Mouse (Mus musculus) cortical plate, adult 2 months (tissue): ENCODE data around the gene Hsd17b13. TPM values are rescaled to one million over a fixed set of nuclear protein-coding genes. Genes with fewer than 3 reads are reported as not detected.
A peak's percentile ranks its signal among the peaks of the same experiment; 100 is the strongest.
"Not testable (repeated sequence)": the region's sequence is repeated elsewhere in the genome, so short reads cannot be mapped to it uniquely, and the experiment has no call there.

Experiments
- H3K27ac ChIP-seq: fragments of 200-500 bp; 2 replicates; pipeline ENCODE4 v1.5.1; 2012; ENCODE audit warnings: low read length, control low read depth, inconsistent platforms; ENCODE audit not compliant: insufficient read depth
- H3K4me1 ChIP-seq: fragments of 200-500 bp; 2 replicates; pipeline ENCODE4 v1.6.1; 2011; ENCODE audit warnings: low read length; ENCODE audit not compliant: control insufficient read depth, insufficient read depth
- H3K4me3 ChIP-seq: fragments of 200-500 bp; 2 replicates; pipeline ENCODE4 v1.5.1; 2011; ENCODE audit warnings: mild to moderate bottlenecking, low read length, control low read depth; ENCODE audit not compliant: insufficient read depth
- CTCF ChIP-seq: fragments of 200-500 bp; IDR thresholded peaks from 2 replicates; pipeline ENCODE4 v1.5.1; 2011; ENCODE audit warnings: mild to moderate bottlenecking, control low read depth, low read length; ENCODE audit not compliant: insufficient read depth; ENCODE audit errors: extremely low read depth
- POLR2A ChIP-seq: fragments of 200-500 bp; IDR thresholded peaks from 2 replicates; pipeline ENCODE4 v1.6.1; 2011; ENCODE audit warnings: mild to moderate bottlenecking, low read length, control low read depth; ENCODE audit not compliant: insufficient read depth; ENCODE audit errors: extremely low read depth
- polyA plus RNA-seq: library from polyadenylated mRNA; depleted of rRNA; stranded (reverse); fragments of >200 nt; gene quantifications from 2 replicates; pipeline ENCODE4 v1.2.3, GENCODE M21; 2012

Hsd17b13 gene
- polyA plus RNA-seq, 1 experiment, result 0.54 TPM

DNA sequence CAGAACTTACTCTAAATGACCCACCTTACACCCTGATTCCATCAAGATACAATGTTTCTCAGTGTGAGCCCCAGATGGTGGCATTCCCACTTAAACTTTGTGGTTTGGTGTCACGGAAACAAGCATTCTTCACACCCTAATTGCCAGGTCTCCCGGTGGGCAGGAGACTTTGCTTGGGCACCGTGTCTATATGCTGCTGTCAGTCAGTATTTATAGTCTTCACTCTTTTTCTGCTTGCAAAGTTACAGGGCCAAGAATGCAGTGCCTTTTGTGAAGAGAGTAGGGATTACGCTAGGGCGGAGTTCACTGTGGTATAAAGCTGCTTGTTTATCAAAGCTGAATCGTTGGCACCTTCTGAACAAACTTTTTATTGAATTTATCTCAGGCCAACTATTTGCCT, 34.0 kb downstream of the Hsd17b13 start:
- Histone ChIP-seq H3K4me1 (no peaks in the 10 kb centered on the region), H3K4me3 (no peak overlapping the region), H3K27ac (no peak overlapping the region)
- TF ChIP-seq POLR2A (no peak), CTCF (no peak)

DNA sequence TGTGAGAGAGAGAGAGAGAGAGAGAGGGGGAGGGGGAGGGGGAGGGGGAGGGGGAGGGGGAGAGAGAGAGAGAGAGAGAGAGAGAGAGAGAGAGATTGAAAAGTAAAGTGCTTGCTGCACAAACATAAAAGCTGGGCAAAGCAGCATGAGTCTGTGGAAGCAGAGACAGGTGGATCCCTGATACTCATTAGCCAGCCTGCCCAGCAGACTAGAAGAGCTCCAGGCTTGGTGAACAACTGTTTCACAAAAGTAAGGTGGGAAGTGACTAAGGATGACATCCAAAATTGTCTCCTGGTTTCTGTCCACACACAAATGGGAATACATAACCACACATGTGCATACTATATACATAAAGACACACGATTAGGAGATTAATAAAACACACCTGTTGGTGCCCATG, 37.4 kb downstream of the Hsd17b13 start:
- H3K4me1 ChIP-seq, result no peaks in the 10 kb centered on the region
- no peak overlapping the region for H3K4me3 ChIP-seq
- no peak overlapping the region for H3K27ac ChIP-seq
- TF ChIP-seq CTCF, result no peak

DNA sequence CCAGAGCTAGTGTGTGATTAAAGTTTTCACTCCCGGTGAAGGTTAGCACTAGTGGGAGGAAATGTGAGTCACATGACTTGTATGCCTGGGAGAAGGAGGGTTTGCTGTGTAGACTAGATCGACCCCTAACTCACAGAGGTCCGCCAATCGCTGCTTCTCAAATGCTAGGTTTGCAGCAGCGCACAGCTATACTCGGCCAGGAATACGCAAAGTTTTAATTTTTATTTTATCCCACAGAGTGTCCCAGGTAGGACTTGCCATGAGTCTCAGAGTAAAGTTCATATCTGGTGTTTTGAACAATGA, 37.9 kb downstream of the Hsd17b13 start:
- no peak for TF ChIP-seq CTCF
- TF ChIP-seq POLR2A, result no peak
- H3K27ac ChIP-seq, result no peak overlapping the region
- no peak overlapping the region for H3K4me3 ChIP-seq
- H3K4me1 ChIP-seq, result no peaks in the 10 kb centered on the region

DNA sequence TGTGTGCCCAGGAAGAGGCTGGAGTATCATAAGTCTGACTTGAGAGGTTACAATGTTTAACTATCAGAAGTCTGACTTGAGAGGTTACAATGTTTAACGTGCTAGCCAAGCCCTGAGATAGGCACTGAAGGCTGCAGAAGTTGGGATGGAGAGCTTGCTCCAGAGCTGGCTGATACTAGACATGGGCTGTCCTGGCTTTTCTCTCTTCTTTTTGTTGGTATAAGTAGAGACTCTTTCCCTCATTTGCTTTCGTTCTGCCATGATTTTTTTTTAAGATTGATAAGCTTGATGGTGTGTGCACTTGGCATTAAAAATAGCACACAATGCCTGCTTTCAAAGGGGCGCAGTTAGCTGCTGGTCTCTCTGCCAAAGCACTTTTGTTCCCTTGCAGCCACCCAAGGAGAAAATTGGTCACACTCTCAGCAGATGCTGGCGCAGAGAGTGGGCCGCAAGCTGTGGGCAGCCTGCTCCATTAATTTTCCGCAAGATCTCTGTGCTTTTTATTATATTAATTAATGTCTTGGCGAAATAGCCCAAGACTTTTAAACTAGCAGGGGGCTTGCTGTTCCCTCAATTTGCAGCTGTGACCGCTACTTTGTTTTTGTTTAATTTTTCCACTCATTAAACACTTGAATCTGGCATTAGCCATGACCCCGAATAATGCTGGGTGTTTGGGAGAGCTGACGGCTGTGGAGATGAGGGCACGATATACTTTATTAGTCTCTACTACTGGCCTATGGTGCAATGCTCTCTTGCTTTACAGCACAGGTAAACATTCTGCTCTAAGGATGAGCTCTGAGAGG, 38.5 kb downstream of the Hsd17b13 start:
- H3K27ac ChIP-seq, result no peak overlapping the region
- H3K4me1 ChIP-seq, result no peaks in the 10 kb centered on the region
- no peak for TF ChIP-seq POLR2A
- TF ChIP-seq CTCF, result no peak
- no peak overlapping the region for H3K4me3 ChIP-seq

DNA sequence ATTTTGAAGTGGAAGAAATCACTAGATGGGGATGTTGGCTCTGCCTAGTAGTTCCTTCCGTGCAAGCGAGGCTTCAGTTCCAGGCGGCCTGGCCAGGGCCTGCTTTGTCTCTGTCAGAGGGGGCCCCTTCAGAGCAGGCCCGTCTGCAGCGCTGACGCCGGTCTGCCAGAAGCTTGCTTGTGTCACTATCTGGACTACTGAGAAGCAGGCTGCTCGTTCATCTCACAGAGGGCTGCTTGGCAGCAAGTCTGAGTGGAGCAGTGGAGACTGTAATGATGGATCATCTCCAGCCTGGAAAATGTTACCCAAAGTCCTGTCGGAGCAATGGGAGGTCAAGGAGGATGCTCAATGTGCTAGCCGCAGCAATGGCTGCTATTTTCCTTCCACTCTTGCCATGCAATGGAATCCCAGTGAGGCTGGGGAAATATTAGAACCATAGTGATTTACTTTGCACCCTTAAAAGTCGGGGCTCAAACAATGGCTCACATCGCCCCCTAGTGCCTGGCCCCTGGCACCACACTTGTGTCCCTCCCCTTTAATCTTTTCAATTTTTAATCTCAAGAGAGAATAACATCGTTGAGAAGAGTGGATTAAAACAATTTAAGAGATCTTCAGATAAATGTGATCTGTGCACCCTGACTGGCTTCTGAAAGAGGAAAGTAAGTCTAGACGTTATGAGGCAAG, 40.2 kb downstream of the Hsd17b13 start:
- no peaks in the 10 kb centered on the region for H3K4me1 ChIP-seq
- no peak overlapping the region for H3K27ac ChIP-seq
- no peak overlapping the region for H3K4me3 ChIP-seq
- TF ChIP-seq POLR2A (no peak), CTCF (peak; percentile 55)

DNA sequence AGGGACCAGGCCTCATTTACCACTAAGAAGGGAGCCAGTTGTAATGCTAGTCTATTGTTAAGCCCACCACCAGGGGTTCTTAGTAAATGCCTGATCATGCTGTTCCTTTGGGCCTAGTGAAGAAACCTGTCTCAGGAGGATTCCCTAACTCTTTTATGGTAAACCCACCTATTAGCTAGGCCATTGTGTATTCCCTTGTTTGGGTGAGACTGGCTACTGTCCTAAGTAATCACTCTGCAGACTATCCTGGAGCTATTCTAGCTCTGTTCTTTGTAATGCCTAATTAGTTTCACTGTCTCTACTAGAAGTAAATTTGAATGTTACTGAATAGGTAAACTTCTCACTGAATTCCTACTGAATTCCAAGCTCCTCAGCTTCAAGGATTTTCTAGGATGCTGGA, 45.3 kb downstream of the Hsd17b13 start:
- H3K27ac ChIP-seq, H3K4me3 ChIP-seq, H3K4me1 ChIP-seq: not testable (repeated sequence)

DNA sequence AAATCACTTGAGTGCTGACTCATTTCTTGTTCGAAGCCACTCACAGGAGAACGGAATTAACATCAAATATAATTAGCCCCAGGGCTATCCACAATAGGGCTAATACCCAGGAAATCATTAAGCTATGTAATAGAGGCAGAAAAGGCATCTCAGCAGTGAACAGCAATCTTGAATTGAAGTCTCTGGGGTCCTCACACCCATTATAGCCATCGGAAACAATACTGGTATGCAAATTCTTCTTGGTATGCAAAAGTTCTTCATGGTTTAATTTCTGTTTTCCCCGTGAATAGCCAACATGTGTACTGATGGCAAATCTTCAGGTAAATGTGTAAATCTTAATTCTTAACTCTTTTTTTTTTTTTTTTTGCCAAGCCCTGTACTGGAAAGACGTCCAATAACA, 46.7 kb downstream of the Hsd17b13 start:
- TF ChIP-seq CTCF, result no peak
- no peak for TF ChIP-seq POLR2A
- no peak overlapping the region for H3K4me3 ChIP-seq

DNA sequence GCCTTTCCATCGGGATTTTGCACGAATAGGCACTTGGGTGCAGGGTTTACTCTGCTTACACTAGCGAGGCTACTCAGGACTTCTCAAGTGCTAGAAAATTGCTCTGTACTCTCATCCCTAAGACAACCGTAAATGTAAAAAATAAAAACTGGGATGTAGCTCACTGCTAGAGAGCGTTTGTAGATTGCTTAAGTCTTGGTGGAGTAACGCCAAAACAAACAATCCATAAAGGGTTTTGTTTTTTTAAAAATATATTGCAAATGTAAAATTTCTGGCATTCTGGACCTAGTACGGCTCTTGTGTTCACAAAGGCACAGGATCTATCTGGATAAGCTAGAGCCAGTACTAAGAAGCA, 49.0 kb downstream of the Hsd17b13 start:
- no peak overlapping the region for H3K4me3 ChIP-seq
- no peak overlapping the region for H3K27ac ChIP-seq
- H3K4me1 ChIP-seq, result no peaks in the 10 kb centered on the region
- no peak for TF ChIP-seq CTCF
- TF ChIP-seq POLR2A, result no peak

More for the DNA sequence above, 46.7 kb downstream of the Hsd17b13 start:
- Histone ChIP-seq H3K27ac (no peak overlapping the region), H3K4me1 (no peaks in the 10 kb centered on the region)

DNA sequence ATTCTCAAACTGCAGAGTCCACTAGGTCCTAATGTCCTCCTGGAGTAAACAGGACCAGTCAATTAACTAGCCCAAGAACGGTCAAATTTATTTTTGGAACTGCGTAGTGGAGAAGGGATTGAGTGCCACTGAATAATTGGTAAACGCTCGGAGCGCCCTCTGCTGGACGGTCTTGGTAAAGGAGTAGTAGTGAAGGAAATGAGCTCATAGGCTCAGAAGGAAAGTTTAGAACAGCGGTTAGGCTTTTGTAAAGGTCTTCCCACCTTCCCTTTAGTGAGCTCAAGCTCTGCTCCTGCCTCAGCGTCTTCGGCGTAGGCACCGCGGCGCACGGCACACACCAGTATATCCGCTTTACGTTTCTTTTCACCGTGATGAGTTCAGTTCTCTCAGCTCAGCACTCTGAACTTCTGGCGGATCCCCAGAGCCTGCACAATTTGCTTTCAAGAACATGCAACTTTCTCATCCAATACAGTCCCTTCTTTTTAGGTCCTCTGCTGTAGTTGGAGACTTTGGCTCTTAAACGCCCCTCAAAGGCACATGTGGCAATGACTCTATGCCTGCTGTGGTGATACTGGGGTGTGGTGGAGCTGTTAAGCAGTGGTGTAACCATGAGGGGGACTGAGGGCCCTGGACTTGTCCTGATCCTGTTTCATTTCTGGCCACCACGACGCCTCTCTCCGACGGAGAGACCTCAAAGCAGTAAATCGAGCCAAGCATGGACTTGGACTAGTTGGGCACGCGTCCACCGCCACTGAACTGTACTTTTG, 49.6 kb downstream of the Hsd17b13 start:
- Histone ChIP-seq H3K27ac (no peak overlapping the region), H3K4me3 (peak overlapping the region; percentile 15), H3K4me1 (no peaks in the 10 kb centered on the region)
- TF ChIP-seq CTCF (peak; percentile 87), POLR2A (no peak)

DNA sequence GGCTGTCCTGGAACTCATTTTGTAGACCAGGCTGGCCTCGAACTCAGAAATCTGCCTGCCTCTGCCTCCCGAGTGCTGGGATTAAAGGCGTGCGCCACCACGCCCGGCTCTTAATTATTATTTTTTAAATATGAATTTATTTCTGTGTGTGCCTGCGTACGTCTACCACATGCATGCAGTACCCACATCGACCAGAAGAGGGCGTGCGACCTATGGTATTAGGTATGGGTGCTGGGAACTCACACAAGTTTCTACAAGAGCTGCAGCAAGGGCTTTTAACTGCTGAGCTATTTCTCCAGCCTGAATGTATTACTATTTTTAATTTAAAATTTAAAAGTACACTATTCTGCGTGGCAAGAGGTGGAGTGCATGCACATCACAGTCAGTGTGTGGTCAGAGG, 50.8 kb downstream of the Hsd17b13 start:
- no peak overlapping the region for H3K27ac ChIP-seq
- H3K4me3 ChIP-seq, result no peak overlapping the region
- TF ChIP-seq POLR2A (no peak), CTCF (peak; percentile 30)
- H3K4me1 ChIP-seq, result no peaks in the 10 kb centered on the region
